Mouse (Mus musculus) urinary bladder, postnatal 25 days (tissue): Measurements from ENCODE around the gene Dner.
"Not testable (repeated sequence)": the region's sequence is repeated elsewhere in the genome, so short reads cannot be mapped to it uniquely, and the experiment has no call there.

Experiments used
- DNase-seq: peaks from one replicate; pipeline ENCODE4 v3.0.0; 2022; ENCODE audit warnings: low spot score

Dner gene

DNA sequence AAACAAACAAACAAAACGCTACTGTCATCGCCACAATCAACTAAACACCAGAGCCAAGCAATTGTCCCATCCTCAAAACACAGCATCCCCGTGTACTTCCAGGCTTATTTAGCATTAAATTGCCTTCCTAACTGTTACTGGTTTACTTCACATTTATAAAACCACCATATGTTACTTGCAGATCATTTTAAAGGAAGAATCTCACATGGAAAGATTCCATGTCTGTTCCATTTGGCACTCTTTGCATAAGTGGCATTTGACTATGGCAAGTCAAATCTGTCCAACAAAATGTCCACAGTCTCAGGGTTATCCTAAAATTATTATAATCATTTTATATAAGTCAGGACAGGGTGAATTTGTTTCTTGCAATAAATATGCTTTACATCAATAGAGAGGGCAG is 299.2 kb downstream of the Dner start:
- no peak for DNase-seq

DNA sequence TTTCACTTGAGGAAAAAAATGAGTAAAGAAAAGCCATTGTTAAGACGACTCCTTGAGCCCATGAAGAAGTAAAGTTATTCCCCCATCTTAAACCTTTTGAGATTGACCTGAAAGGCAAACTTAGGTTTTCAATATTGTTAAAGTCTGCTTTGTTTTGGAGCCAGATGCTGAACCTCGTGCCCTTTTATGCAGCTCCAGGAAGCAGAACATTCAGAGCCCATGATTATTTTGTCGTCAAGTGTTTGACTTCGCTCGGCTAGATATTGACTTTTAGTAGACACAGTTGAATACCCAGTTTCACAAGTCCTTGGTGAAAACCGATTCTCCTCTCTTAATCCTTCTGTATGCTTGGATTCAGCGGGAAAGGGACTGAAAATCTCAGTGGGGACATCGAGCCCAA is 300.1 kb downstream of the Dner start:
- no peak for DNase-seq

DNA sequence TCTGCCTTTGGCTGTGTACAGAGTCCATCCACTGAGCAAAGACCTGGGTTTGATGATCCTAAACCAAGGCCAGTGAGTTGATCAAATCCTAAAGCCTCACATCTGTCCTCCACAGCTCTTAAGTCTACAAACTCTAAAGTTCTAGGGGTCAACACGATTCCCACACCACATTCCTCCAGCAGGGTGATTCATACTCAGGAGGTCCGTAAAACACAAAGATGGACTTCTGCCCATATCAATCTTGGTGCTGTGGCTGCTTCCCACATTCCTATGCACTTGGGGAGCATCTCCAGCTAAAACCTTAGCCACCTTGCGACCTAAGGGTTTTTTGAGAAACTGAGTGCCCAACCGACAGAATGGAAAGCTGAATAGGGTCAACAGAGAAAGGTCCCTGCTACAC is 305.1 kb downstream of the Dner start:
- no peak for DNase-seq

DNA sequence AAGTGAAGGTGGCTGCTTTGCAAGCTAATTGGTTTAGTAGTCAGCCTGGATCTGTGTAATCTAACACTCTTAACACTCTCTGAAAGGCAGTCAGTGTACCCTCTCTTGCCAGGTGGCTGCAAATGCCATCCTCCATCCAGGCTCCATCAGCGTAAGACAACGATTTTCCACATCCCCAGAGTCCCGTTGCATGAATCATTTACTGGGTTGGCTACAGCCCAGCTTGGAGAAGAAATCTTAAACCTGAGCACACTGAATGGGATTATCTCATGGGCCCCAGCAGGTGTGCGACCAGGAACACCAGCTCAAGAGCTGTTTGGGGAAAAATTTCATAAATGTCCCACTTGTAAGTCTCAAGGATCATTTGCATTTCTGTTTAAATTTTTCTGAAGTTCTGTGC is 308.4 kb downstream of the Dner start:
- DNase-seq = no peak

DNA sequence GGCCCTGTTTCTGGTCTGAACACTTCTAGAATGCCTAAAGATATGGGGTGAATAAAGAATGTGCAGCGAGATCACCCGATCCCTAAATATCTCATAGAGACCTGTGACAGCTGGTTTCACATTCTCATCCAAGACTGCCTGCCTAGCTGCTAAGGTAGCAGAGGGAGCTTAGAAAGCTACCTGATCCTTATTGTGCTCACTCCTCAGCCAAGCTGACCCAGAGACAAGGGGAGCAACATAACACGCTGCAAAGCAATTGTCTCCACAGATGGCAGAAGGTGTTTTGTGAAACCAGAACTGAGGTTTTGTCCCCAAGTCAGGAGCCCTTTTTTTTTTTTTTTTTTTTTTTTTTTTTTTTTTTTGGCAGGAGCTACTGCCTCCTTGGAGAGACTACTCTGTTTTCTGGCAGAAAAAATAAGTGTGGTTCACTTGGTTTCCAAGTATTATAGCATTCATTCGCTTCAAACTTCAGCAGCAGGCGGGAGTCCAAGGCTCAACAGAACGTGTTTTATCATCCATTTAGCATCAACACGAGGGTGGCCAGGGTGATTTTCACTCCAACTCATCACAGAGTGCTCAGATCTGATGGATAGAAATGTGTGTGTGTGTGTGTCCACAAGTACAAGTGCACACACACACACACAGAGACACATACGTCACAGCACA is 309.4 kb downstream of the Dner start:
- DNase-seq = no peak

DNA sequence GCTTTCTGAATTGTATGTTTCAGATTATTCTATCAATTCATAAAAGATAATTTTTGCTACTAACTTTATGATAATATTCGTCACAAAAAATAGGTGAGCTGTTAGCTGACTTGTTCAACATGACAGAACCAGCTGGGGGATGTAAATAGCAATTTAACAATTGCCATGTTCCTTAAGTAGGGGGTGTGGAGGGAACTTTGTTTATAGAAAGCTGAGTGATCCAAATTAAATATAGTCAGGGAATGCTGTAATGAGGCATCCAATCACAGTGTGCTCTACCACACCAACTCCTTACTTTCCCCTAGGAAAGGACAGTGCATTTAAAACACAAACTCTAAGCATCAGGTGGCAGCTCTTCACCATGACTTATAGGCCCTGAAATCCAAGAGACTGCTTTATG is 313.3 kb downstream of the Dner start:
- no peak for DNase-seq

DNA sequence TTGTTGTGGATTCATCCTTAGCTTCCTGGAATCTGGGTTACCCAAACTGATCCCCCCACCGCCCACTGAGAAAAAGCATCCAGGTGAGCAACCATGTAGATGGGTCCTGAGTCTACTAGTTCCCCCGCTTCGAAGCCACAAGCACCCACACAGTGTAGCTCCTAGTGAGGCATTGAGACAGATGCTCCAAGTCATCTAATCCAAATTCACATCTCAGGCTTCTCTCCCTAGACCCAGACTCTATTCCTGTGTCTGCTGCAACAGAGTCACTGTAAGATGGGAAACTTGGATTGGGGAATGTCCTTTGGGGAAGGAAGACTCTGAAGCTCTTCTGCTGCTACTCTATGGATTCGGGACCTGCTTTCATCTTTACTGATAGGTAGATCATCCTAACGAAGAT is 314.0 kb downstream of the Dner start:
- no peak for DNase-seq

DNA sequence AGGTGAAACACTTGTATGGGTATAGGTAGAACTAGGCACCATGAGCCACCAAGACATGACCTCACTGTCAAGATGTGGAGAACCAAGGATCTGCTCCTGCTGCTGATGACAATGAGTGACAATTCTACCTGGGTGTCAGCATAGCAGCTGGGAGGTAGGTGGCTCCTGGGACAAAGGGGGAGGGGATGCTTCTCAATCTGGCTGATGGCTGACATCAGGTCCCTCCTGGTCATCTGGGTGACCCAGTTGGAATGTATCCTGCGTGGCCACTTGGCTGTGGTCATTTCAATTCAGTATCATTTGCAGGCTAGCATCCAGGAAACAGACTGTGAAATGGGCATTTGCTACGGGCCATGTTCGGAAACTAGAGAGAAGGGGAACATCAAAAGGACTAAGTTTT is 315.1 kb downstream of the Dner start:
- no peak for DNase-seq

DNA sequence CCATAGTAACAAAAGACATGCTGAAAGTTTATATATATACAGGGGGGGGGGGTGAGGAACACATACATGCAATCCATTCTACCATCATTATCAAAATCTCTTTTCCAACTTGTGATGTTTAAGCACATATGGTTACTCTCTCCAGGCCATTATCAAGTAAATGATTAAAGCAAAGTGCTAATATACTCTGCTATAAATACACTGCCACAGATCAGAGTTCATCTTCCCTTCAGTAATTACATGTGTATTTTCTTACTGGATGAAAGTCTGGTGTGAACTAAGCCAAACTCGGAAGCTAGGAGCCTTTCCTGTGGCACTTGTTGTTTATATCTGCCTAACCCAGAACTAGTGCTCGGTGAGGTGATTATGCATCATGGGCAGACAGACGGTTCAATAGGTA is 328.3 kb downstream of the Dner start:
- DNase-seq = no peak

DNA sequence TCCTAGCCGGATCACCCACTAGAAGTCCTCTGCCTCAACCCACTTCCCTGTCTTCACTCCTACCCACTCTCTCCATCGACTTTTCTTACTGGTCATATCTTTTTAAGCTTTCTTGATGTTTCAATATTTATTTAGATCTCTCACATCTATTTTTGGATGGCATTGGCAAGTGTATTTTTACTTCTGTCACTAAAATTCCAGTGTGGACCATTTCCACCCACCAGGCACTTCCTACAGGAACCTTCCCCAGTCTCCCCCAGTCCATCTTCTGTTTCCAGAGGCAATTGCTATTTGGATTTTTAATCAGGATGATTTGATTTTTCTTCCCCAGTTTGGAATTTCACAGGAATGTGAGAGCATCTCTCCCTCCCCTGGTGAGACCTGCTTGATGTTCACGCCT is 329.5 kb downstream of the Dner start:
- no peak for DNase-seq

DNA sequence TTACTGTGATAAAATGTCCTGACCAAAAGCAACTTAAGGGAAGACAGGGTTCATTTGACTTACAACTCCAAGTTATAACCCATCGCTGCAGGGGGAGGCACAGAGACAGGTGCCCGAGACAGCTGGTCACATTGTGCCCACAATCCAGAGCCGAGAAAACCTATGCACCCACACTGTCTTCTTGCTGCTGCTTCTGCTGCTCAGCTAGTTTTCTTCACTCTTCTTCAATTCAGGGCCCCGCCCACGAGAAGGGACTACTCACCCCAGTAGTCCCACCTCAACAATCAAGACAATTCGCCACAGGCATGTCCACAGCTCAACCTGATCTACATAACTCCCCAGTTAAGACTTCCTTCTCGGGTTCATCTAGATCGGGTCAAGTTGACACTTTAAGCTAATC is 332.1 kb downstream of the Dner start, which contains the start of gene Pid1:
TSS of gene Pid1 (minus strand) at position 214 of the 400 bp plus-strand sequence.
- no peak for DNase-seq

DNA sequence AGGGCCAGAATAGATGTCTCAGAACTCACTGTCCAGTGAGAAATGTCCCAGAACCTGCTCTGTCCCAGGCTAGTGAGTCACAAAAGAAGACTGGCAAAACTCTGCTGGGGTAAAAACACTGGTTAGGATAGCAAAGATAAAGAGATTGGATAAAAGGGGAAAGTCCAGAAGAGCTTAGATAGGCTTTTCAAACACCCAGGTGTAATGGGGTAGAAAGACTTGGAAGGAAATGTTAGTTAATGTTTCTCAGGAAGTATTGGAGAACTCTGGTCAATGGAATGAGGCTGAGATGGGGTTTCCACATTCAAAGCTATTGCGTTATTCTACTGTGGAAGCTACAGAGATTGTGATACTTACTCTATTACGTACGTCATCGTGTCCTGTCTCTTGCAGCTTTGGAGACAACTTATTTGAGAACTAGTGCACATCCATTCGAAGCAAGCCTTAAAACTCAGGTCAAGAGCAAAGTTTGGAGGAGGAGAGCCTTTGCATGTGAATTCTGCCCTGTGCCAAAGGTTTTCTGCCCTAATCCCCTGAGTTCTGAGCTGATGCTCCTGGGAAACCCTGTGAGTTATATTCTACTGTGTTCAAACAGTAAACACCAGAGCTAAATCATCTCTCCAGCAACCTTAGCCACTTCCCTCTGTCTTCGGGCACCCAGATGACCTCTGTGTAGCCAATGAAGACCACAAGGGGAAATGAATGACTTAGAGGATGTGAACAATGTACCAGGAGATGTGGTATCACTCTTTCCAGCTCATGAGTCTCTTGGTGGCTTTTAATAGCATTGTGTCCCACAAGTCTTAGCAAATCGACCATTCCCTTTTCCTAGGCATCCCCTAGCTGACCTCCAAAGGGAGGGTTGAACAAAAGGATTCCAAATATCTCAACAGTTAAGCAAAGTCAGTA is 333.1 kb downstream of the Dner start:
- DNase-seq = no peak

DNA sequence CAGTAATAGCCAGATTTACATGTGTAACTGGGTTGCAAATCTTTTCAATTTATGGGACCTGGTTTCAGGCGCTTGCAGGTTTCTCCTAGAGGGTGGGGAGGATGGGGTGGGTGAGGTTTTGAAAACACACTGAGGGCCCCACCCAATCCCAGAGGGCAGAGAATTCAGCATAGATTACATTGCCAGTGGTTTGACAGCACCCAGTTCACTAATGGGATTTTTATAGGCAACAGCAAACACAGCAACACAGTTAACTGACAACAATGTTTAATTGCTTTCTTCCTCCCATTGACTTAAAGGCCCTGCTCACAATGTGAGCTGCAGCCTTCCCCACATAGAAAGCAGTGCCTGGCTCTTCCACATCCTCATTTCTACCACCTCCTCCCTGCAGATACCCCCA is 333.8 kb downstream of the Dner start:
- no peak for DNase-seq

DNA sequence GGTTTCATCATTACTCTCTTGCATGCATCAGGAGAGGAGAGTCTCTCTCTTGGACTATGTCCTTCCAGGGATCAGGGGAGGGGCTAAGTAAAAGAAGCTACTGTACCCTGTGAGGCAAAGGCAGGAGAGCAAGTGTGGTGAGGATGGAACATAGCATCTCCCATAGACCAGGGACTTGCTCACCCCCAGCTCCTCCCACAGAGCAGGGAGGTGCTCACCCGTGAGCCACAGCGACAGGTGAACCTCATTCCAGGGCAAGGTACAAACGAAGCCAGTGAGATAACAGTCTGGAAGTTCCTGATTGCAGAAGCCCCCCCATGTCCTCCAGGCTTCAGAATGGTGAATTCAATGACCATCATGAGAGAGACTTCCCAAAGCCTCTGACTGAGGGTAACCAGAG is 334.6 kb downstream of the Dner start:
- no peak for DNase-seq

DNA sequence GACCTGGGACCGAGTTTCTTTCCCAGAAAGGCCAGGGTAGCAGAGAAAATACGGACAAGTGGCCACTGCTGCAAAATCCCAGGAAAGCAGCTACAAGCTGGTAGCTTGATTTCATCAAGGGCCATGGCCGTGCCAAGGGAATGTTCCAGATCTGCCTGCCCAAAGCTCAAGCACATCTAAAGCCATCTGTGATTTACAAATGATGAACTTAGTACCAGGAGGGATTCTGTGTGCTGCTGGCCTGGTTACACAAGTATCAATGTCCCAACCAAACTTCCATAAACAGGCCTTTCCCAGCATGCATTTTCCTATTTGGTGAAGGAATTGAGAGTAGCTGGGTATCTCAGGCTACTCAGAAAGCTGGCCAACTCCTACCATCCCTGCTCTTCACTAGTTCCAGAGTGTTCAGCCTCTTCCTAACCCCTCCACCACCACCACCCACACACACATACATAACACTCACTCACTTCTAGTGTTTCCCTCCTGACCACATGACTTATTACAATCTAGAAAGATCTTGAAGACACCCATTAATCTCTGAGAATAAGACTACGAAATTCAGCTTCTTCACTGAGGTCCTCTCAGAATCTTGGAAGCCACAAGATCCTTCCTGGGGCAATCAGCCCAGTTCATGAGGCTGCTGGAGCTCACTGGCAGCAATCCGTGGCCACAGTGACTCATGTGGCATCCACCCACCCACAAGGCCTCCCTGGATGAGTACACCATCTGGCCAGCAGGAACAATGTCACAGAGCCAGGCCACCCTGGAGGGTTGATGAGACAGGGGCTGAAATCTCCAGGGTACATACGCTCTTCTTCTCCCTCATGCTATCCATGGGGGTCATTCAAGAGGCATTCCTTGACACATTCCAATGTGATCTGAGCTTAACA is 336.2 kb downstream of the Dner start:
- peak; percentile 36 for DNase-seq

DNA sequence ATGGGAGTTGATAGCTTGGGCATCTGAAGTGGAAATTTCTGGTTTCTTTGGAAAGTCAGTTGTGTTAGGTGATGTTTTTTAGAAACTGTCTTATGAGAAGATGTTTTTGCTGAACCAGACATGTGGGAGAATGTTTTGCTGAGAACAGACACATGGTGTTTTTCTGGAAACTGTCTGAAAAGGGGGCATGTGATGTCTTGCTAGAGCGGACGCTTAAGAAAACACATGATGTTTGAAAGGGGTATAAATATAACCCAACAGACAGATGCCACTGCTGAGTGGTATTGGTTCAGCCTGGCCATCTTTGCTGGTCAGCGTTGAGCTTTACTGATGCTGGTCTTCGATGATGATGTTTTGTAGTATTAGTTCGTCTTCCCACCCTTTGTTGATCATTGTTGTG is 338.8 kb downstream of the Dner start:
- DNase-seq = no peak

DNA sequence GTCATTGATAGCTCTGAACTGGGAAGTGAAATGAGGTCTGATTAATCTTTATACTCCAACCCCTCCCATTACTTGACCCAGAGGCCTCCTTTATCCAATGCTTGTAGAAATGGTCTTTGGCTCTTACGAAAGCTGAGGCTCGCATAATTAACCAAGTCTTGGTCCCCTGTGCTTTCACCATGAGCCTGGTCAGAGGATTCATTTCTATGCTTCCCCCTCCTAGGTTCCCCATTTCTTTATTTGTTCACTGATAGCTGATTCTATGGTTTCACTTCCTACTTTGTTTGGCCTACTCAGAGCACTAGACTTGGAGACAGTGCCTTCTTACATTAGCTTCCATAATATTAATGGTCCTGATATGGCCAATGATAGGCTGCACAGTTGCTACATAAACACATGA is 345.8 kb downstream of the Dner start:
- no peak for DNase-seq

DNA sequence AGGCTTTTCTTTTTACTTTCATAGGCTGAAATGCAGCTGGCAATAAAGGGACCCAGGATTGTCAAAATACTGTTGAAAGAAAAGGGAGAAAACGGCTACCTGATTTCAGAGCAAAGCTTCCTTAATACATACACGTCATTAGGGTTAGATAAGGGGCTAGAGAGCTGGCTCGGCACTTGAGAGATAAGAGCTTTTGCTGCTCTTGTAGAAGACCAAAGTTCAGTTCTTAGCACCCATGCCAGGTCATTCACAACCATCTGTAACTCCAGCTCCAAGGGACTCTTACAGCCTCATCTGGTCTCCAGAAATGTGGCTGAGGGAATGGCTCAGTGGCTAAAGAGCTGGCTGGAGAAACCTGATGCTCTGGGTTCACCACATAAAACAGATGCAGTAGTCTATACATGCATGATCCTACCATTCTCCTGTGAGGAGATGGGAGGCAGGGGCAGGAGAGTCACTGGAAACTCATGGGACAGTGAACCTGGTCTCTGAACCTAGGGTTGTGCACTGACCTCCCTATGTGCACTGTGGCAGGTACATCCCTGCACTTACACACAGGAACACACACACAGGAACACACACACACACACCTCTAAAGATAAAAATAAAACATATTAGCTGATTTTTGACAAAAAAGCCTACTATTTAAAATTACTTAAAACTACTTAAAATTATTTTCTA is 348.1 kb downstream of the Dner start:
- no peak for DNase-seq

DNA sequence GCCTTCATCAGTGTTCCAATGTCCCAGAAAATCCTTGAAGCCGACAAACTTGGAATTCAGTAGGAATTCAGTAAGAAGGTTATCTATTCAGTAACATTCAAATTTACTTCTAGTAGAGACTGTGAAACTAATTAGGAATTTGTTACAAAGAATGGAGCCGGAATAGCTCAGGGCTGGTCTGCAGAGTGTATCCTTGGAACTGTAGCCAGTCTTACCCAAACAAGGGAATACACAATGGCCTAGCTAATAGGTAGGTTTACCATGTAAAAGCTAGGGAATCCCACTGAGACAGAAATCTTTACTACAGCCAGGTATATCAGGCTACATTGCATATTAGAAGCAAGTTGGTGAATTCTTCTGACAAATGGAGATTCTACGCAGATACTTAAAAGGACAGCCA is 363.2 kb downstream of the Dner start:
- DNase-seq = not testable (repeated sequence)

DNA sequence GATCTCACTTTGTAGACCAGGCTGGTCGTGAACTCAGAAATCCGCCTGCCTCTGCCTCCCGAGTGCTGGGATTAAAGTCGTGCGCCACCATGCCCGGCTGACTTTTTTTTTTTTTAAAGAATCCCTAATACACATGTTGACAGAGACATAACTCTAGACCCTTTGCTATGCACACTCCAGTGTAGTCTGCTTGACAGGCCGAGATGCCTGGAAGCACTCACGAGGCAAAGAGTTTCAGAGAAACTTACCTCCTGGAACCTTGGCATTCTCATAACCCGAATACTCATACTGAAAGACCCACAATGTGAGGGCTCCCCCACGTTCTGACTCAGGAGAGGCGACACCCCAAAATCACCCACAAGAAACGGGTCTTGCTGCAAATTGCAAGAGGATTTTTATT is 364.2 kb downstream of the Dner start:
- not testable (repeated sequence) for DNase-seq

DNA sequence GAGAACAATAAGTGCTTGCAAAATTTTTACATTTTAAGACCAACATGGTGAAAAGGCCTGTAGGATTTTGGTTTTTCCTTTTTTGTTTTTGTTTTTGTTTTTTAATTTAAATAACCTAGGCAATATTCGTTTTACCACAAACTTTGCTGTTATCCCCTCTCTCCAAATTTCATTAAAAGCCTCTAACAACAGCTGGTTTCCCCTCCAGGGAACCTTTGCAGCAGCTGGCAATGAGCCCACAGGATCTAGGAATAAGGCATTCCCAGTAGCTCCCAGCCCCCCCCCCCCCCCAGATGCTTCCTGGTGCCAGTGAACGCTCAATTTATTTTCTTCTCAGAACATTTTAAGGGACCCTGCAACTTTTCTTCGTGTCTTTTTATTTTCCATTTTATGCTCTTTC is 370.7 kb downstream of the Dner start:
- DNase-seq = no peak

DNA sequence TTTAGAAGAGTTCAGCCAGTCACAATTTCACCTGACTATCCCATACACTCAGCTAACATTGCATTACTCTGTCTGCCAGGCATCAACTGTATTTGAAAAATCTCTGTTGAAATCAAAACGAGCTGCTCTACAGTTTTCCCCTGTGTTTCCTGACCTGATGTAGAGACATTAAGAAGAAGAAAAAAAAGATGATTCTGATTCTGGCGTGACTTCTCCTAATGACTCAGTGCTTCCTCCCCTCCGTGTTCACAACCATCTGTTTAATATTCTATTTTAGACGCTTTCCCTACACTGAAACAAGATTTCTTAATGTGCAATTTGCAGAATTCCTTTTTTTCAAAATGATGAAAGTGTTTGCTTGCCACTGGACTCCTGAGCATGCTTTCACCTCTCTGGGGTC is 374.7 kb downstream of the Dner start:
- DNase-seq = no peak
